Mouse (Mus musculus) layer of hippocampus, postnatal 10 days (tissue): ENCODE data around the gene Mtmr3. TPM values are rescaled to one million over a fixed set of nuclear protein-coding genes. Genes with fewer than 3 reads are reported as not detected.

Experiments
- DNase-seq, 2 experiments: peaks; one replicate each; pipeline ENCODE4 v3.0.0; 2021; ENCODE audit warnings: low spot score in 2 of 2
- total RNA-seq, 2 experiments: library from RNA; stranded (reverse); gene quantifications; 2 replicates each; pipeline ENCODE4 v1.2.3; 2021

The Mtmr3 gene
- total RNA-seq, 2 experiments from 2014 or later: 59.0 to 62.6 TPM

GRCm38 (mm10) chr11:4469091-4469490 is 125.6 kb downstream of the Mtmr3 start:
- no peak for DNase-seq

- no peak for DNase-seq
Observed at GRCm38 (mm10) chr11:4467436-4467835, 127.2 kb downstream of the Mtmr3 start.

- no peak for DNase-seq
Observed at GRCm38 (mm10) chr11:4466191-4466590, 128.5 kb downstream of the Mtmr3 start.

- no peak for DNase-seq
Observed at GRCm38 (mm10) chr11:4464616-4465015, 130.0 kb downstream of the Mtmr3 start.

GRCm38 (mm10) chr11:4464186-4464585 is 130.5 kb downstream of the Mtmr3 start:
- no peak for DNase-seq

GRCm38 (mm10) chr11:4462868-4463267 is 131.8 kb downstream of the Mtmr3 start:
- DNase-seq: no peak

- DNase-seq: no peak
Observed at GRCm38 (mm10) chr11:4461154-4461553, 133.5 kb downstream of the Mtmr3 start.

GRCm38 (mm10) chr11:4460615-4461014 is 134.0 kb downstream of the Mtmr3 start:
- DNase-seq: no peak

GRCm38 (mm10) chr11:4454895-4455535 is 139.6 kb downstream of the Mtmr3 start:
- no peak for DNase-seq

- peak; percentile 30 to 47 for DNase-seq
Observed at GRCm38 (mm10) chr11:4452467-4453184, 142.0 kb downstream of the Mtmr3 start.

- DNase-seq: peak; percentile 78
Observed at GRCm38 (mm10) chr11:4451116-4451515, 143.5 kb downstream of the Mtmr3 start.

- DNase-seq: no peak
Observed at GRCm38 (mm10) chr11:4446195-4446868, 148.3 kb downstream of the Mtmr3 start.

GRCm38 (mm10) chr11:4442280-4442679 is 152.4 kb downstream of the Mtmr3 start:
- no peak for DNase-seq

GRCm38 (mm10) chr11:4440978-4441377 is 153.7 kb downstream of the Mtmr3 start, which contains the start of gene Hormad2:
Hormad2 (minus strand) TSS chr11:4441105.
- no peak for DNase-seq

- DNase-seq: no peak
Observed at GRCm38 (mm10) chr11:4438211-4438610, 156.5 kb downstream of the Mtmr3 start.

GRCm38 (mm10) chr11:4437318-4437717 is 157.3 kb downstream of the Mtmr3 start:
- no peak for DNase-seq

- DNase-seq: no peak
Observed at GRCm38 (mm10) chr11:4436631-4437030, 158.0 kb downstream of the Mtmr3 start.

GRCm38 (mm10) chr11:4434461-4434860 is 160.2 kb downstream of the Mtmr3 start:
- DNase-seq: no peak
